Mouse (Mus musculus) cerebellum, adult 2 months (tissue): ENCODE results near the gene Arfrp1.

Experiments
- CTCF ChIP-seq: fragments of 200-500 bp; IDR thresholded peaks from 2 replicates; pipeline ENCODE4 v1.5.1; 2011; ENCODE audit warnings: low read depth, mild to moderate bottlenecking, control low read depth, low read length, moderate library complexity, borderline replicate concordance; ENCODE audit not compliant: insufficient read depth
- POLR2A ChIP-seq: fragments of 200-500 bp; IDR thresholded peaks from 2 replicates; pipeline ENCODE4 v1.6.1; 2011; ENCODE audit warnings: low read length, control low read depth, borderline replicate concordance; ENCODE audit not compliant: insufficient read depth

DNA sequence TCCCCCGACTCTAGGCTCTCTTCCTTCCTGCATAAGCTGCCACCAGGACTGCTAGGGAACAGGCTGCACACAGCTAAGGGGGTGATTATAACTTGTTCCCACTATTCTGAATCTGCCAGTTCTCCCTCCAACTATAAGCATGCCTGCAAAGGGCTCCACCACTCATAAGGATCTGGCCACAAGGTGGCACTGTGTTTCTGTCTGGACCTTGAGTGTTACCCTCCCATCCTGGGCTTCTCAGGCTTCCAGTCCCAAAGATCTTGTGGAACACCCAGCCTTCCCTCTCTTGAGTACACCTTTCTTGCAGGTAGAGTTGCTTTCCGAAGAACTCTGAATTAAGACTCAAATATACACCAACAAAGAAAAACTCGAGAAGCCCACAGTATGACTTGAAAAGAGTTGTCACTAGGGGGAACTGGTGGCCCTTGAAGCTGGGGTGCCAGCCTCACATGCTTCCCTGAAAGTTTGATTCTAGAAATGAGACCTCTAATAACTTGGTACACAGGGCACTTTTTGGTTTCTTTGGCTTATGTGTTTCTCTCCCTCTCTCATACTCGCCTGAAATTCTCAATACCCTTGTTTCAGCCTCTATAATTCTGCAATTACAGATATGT lies 27.5 kb upstream of the Arfrp1 start:
- TF ChIP-seq POLR2A, result no peak
- peak; percentile 91 for TF ChIP-seq CTCF
